Mouse (Mus musculus) MEL (cell line): ENCODE measurements around the gene Ppox. TPM values are rescaled to one million over a fixed set of nuclear protein-coding genes. Genes with fewer than 3 reads are reported as not detected.

Source experiments
- DNase-seq: peaks from one replicate; pipeline ENCODE4 v3.0.0; 2011; ENCODE audit warnings: low read depth, low spot score
- H3K27ac ChIP-seq: 2 replicates; pipeline ENCODE4 v1.5.1; 2012; ENCODE audit warnings: low read depth, mild to moderate bottlenecking, control low read depth, low read length, moderate library complexity; ENCODE audit not compliant: control insufficient read depth
- H3K27me3 ChIP-seq, 2 experiments: fragments of 150-350 bp in 1 of 2; sonication (generic) in 1 of 2; 2 replicates each; pipeline ENCODE4 v1.6.1; 2012; ENCODE audit warnings: low read length in 2 of 2, mild to moderate bottlenecking in 2 of 2, improper control_type of control experiment in 1 of 2, moderate library complexity in 1 of 2; ENCODE audit not compliant: insufficient read depth in 2 of 2, control insufficient read depth in 1 of 2
- H3K36me3 ChIP-seq, 2 experiments: 2 replicates each; pipeline ENCODE4 v1.6.1; 2012 to 2014; ENCODE audit warnings: low read length in 2 of 2, improper control_type of control experiment in 1 of 2, inconsistent platforms in 1 of 2, mild to moderate bottlenecking in 1 of 2; ENCODE audit not compliant: insufficient read depth in 2 of 2, control insufficient read depth in 1 of 2
- H3K4me1 ChIP-seq, 2 experiments: fragments of 150-350 bp in 1 of 2; sonication (generic) in 1 of 2; 2 replicates each; pipeline ENCODE4 v1.6.1; 2012; ENCODE audit warnings: low read length in 2 of 2, improper control_type of control experiment in 1 of 2, mild to moderate bottlenecking in 1 of 2; ENCODE audit not compliant: insufficient read depth in 2 of 2, control insufficient read depth in 1 of 2
- H3K4me3 ChIP-seq, 2 experiments: fragments of 150-350 bp in 1 of 2; sonication (generic) in 1 of 2; 2 replicates each; pipeline ENCODE4 v1.5.1; 2012; ENCODE audit warnings: low read depth in 2 of 2, low read length in 2 of 2, mild to moderate bottlenecking in 2 of 2, moderate library complexity in 2 of 2, control low read depth in 1 of 2, improper control_type of control experiment in 1 of 2; ENCODE audit not compliant: control insufficient read depth in 1 of 2, insufficient read depth in 1 of 2
- H3K79me2 ChIP-seq: 2 replicates; pipeline ENCODE4 v1.6.1; 2012; ENCODE audit warnings: mild to moderate bottlenecking, low read length, moderate library complexity; ENCODE audit not compliant: control insufficient read depth, poor library complexity, insufficient read depth
- H3K9ac ChIP-seq: 2 replicates; pipeline ENCODE4 v1.6.1; 2012; ENCODE audit warnings: low read depth, mild to moderate bottlenecking, control low read depth, low read length, moderate library complexity; ENCODE audit not compliant: control insufficient read depth, poor library complexity, severe bottlenecking
- H3K9me3 ChIP-seq: fragments of 150-350 bp; sonication (generic); replicated peaks from 2 replicates; pipeline ENCODE4 v1.6.1; 2012; ENCODE audit warnings: mild to moderate bottlenecking, low read length, improper control_type of control experiment, moderate library complexity; ENCODE audit not compliant: insufficient read depth
- CHD1 ChIP-seq: IDR thresholded peaks from 2 replicates; pipeline ENCODE4 v1.6.1; 2012; ENCODE audit warnings: low read depth, mild to moderate bottlenecking, inconsistent platforms, low read length, improper control_type of control experiment
- CTCF ChIP-seq, 3 experiments: IDR thresholded peaks in 2 of 3; conservative IDR thresholded peaks in 1 of 3; 2 replicates each; pipeline ENCODE4 v1.5.1; 2011 to 2012; ENCODE audit warnings: low read length in 3 of 3, low read depth in 2 of 3, mild to moderate bottlenecking in 2 of 3, improper control_type of control experiment in 1 of 3, inconsistent platforms in 1 of 3, mixed read lengths in 1 of 3, moderate library complexity in 1 of 3; ENCODE audit not compliant: control insufficient read depth in 1 of 3, insufficient read depth in 1 of 3, poor library complexity in 1 of 3, severe bottlenecking in 1 of 3
- E2F4 ChIP-seq: IDR thresholded peaks from 2 replicates; pipeline ENCODE4 v1.6.1; 2011; ENCODE audit warnings: low read depth, low read length, improper control_type of control experiment, borderline replicate concordance
- ELF1 ChIP-seq: IDR thresholded peaks from 2 replicates; pipeline ENCODE4 v1.6.1; 2014; ENCODE audit warnings: low read depth, mild to moderate bottlenecking, inconsistent platforms, low read length, improper control_type of control experiment, moderate library complexity
- ETS1 ChIP-seq: IDR thresholded peaks from 2 replicates; pipeline ENCODE4 v1.6.1; 2012; ENCODE audit warnings: low read depth, mild to moderate bottlenecking, inconsistent platforms, low read length, improper control_type of control experiment, moderate library complexity
- GABPA ChIP-seq: IDR thresholded peaks from 2 replicates; pipeline ENCODE4 v1.6.1; 2012; ENCODE audit warnings: low read depth, mild to moderate bottlenecking, inconsistent platforms, low read length, improper control_type of control experiment, moderate library complexity
- GATA1 ChIP-seq: IDR thresholded peaks from 2 replicates; pipeline ENCODE4 v1.6.1; 2011; ENCODE audit warnings: low read depth, low read length, improper control_type of control experiment
- JUND ChIP-seq: IDR thresholded peaks from 2 replicates; pipeline ENCODE4 v1.6.1; 2011; ENCODE audit warnings: low read depth, mild to moderate bottlenecking, improper control_type of control experiment, low read length
- MAFK ChIP-seq: IDR thresholded peaks from 2 replicates; pipeline ENCODE4 v1.6.1; 2011; ENCODE audit warnings: low read depth, mild to moderate bottlenecking, low read length, improper control_type of control experiment, borderline replicate concordance
- MAX ChIP-seq: IDR thresholded peaks from 2 replicates; pipeline ENCODE4 v1.6.1; 2011; ENCODE audit warnings: low read length, improper control_type of control experiment
- MAZ ChIP-seq: IDR thresholded peaks from 2 replicates; pipeline ENCODE4 v1.6.1; 2012; ENCODE audit warnings: low read depth, mild to moderate bottlenecking, inconsistent platforms, low read length, improper control_type of control experiment
- MXI1 ChIP-seq: IDR thresholded peaks from 2 replicates; pipeline ENCODE4 v1.6.1; 2011; ENCODE audit warnings: mild to moderate bottlenecking, low read depth, low read length, improper control_type of control experiment
- MYB ChIP-seq: IDR thresholded peaks from 2 replicates; pipeline ENCODE4 v1.6.1; 2011; ENCODE audit warnings: mild to moderate bottlenecking, low read depth, low read length, improper control_type of control experiment
- NELFE ChIP-seq: IDR thresholded peaks from 2 replicates; pipeline ENCODE4 v1.6.1; 2011; ENCODE audit warnings: low read depth, low read length, improper control_type of control experiment
- RAD21 ChIP-seq: IDR thresholded peaks from 2 replicates; pipeline ENCODE4 v1.6.1; 2011; ENCODE audit warnings: mild to moderate bottlenecking, low read depth, low read length, improper control_type of control experiment
- RCOR1 ChIP-seq: IDR thresholded peaks from 2 replicates; pipeline ENCODE4 v1.6.1; 2012; ENCODE audit warnings: low read depth, mild to moderate bottlenecking, inconsistent platforms, low read length, improper control_type of control experiment
- SMC3 ChIP-seq: IDR thresholded peaks from 2 replicates; pipeline ENCODE4 v1.6.1; 2011; ENCODE audit warnings: low read depth, low read length, improper control_type of control experiment
- TAL1 ChIP-seq: IDR thresholded peaks from 2 replicates; pipeline ENCODE4 v1.6.1; 2012; ENCODE audit warnings: mild to moderate bottlenecking, inconsistent platforms, low read length, moderate library complexity, mixed read lengths
- USF1 ChIP-seq: IDR thresholded peaks from 2 replicates; pipeline ENCODE4 v1.6.1; 2014; ENCODE audit warnings: low read depth, mild to moderate bottlenecking, inconsistent platforms, low read length, improper control_type of control experiment, moderate library complexity
- USF2 ChIP-seq, 2 experiments: IDR thresholded peaks; 2 replicates each; pipeline ENCODE4 v1.6.1; 2011 to 2012; ENCODE audit warnings: improper control_type of control experiment in 2 of 2, low read length in 2 of 2, borderline replicate concordance in 1 of 2, inconsistent platforms in 1 of 2, low read depth in 1 of 2, mild to moderate bottlenecking in 1 of 2; ENCODE audit not compliant: insufficient read depth in 1 of 2
- polyA plus RNA-seq, 2 experiments: library from polyadenylated mRNA; stranded (reverse) in 1 of 2; unstranded in 1 of 2; fragments of >175 nt in 1 of 2; fragments of >200 nt in 1 of 2; gene quantifications; 2 replicates each; pipeline versions ENCODE4 v1.2.1 to v1.2.4; 2012; ENCODE audit warnings: low replicate concordance in 2 of 2, low read depth in 1 of 2; ENCODE audit not compliant: insufficient read length in 2 of 2, insufficient read depth in 1 of 2, missing spikeins in 1 of 2
- total RNA-seq: library from RNA; depleted of rRNA; stranded (reverse); fragments of 300-350 nt; gene quantifications from 2 replicates; pipeline ENCODE4 v1.2.3, GENCODE M21; 2012

Ppox gene
- total and polyA plus RNA-seq, 3 experiments: 27.0 to 63.6 TPM; not detected in 1

DNA sequence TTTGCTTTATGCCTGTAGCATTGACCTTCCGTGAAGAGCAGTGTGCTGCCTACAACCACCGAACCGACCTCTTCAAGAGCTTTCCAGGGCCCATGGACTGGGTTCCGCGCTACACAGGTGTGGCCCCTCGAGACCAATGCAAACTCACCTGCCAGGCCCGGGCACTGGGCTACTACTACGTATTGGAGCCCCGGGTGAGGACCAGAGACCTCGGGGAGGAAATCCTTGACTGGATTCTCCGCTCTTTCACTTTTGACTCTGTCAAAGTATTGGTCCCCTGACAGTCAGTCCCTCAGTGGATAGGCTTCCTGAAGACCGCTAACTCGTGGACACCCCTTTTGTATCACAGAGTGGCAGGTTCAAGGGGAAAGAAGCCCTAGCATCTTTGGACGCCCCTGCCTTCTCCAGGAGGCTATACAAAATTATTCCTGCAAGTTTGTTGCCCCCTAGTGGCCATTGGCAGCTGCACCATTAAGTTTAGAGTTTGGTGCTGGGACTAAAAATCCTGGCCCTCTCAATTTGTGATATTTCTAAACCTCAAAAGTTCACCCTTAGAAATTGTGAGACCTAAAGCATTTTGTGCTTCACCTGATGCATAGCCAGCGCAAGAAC lies 23.9 kb downstream of the Ppox start (continued):
- no peak for TF ChIP-seq MAX
- peak; percentile 74 to 86 (median 78) for TF ChIP-seq CTCF (IDR thresholded peaks at IDR 0.05 in 2 of 3, conservative IDR thresholded peaks at IDR 0.05 in 1 of 3; ENCODE audit: control insufficient read depth in 1 of 3, insufficient read depth in 1 of 3, low read depth in 2 of 3, low read length in 3 of 3, poor library complexity in 1 of 3, severe bottlenecking in 1 of 3)
- TF ChIP-seq, all 39 proteins: peak for 7

DNA sequence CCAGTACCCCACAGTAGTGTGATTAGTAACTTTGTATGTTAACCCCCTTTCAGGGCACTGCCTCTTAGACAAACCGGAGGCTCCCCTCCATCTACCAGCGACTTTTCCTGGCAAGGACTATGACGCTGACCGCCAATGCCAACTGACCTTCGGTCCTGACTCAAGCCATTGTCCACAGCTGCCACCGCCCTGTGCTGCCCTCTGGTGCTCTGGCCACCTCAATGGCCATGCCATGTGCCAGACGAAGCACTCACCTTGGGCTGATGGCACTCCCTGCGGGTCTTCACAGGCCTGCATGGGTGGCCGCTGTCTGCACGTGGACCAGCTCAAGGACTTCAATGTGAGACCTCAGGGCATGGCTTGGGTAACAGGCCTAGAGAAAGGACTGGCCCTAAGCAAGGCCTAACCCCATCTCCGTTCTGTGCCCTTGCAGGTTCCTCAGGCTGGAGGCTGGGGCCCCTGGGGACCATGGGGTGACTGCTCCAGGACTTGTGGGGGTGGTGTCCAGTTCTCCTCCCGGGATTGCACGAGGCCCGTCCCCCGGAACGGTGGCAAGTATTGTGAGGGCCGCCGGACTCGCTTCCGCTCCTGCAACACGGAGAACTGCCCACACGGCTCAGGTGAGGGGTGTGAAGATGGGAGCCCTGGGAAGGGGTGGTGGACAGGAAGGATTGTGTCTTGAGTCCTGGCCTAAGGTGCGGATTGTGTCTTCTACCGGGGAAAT lies 24.7 kb downstream of the Ppox start:
- no peak for DNase-seq
- H3K4me3 ChIP-seq: no peak overlapping the region

DNA sequence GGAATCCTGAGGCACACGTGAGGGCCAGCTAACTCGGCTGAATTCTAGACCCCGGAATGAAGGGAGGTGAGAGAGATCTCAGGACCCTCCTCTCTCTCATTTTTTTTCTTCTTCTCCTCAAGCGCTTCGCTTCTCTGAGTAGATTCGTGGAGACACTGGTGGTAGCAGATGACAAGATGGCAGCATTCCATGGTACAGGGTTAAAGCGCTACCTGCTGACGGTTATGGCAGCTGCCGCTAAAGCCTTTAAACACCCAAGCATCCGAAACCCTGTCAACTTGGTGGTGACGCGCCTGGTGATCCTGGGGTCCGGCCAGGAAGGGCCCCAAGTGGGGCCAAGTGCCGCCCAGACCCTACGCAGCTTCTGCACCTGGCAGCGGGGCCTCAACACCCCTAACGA lies 28.6 kb downstream of the Ppox start:
- no peaks in the 10 kb centered on the region for H3K9me3 ChIP-seq

More for the DNA sequence above, 24.7 kb downstream of the Ppox start:
- Histone ChIP-seq H3K36me3 (no peaks in the 10 kb centered on the region), H3K27ac (no peak overlapping the region), H3K9ac (no peak overlapping the region), H3K4me1 (no peaks in the 10 kb centered on the region), H3K79me2 (no peaks in the 10 kb centered on the region), H3K9me3 (no peaks in the 10 kb centered on the region)
- no peak for TF ChIP-seq NELFE
- TF ChIP-seq SMC3: peak; percentile 23; the same call in 1 of the 2 replicates
- TF ChIP-seq JUND: no peak
- TF ChIP-seq, all 39 proteins: peak for 1
- H3K27me3 ChIP-seq: peaks cover 0 to 5% of the 10 kb centered on the region in 2 experiments; a peak in 3 of 4 replicates

More for the DNA sequence above, 28.6 kb downstream of the Ppox start:
- Histone ChIP-seq H3K79me2 (no peaks in the 10 kb centered on the region), H3K27me3 (peaks cover 0 to 3% of the 10 kb centered on the region in 2 experiments; a peak in 1 of 4 replicates)
- TF ChIP-seq RCOR1 (no peak), USF1 (no peak), USF2 (IDR thresholded peaks at IDR 0.05; ENCODE audit: borderline replicate concordance in 1 of 2, insufficient read depth in 1 of 2, low read depth in 1 of 2, low read length in 2 of 2) (no peak), ETS1 (no peak), MXI1 (no peak), ELF1 (no peak), CHD1 (no peak), CTCF (IDR thresholded peaks at IDR 0.05 in 2 of 3, conservative IDR thresholded peaks at IDR 0.05 in 1 of 3; ENCODE audit: control insufficient read depth in 1 of 3, insufficient read depth in 1 of 3, low read depth in 2 of 3, low read length in 3 of 3, poor library complexity in 1 of 3, severe bottlenecking in 1 of 3) (no peak), MYB (no peak), TAL1 (no peak), GATA1 (no peak), RAD21 (no peak), MAZ (no peak), GABPA (no peak), E2F4 (no peak), MAFK (no peak)
- TF ChIP-seq, all 39 proteins: peak for 0
- no peak overlapping the region for H3K4me3 ChIP-seq
- H3K36me3 ChIP-seq: no peaks in the 10 kb centered on the region
- no peak overlapping the region for H3K27ac ChIP-seq
- DNase-seq: no peak
- no peak overlapping the region for H3K9ac ChIP-seq
- peaks cover 0 to 9% of the 10 kb centered on the region in 2 experiments; a peak in 2 of 4 replicates for H3K4me1 ChIP-seq
